Mouse (Mus musculus): Measurements from ENCODE around the gene Rhoc. TPM values are rescaled to one million over a fixed set of nuclear protein-coding genes. Genes with fewer than 3 reads are reported as not detected.

Rhoc gene
- polyA plus RNA-seq, 1 experiment from 2014 or later = 20.3 TPM

Other genes with a start within 250 kb of the Rhoc start
- gene Slc16a1, start 149.7 kb upstream of the Rhoc start, polyA plus RNA-seq (2015; fragmentation: Nextera tagmentation; extraction: Ambion mirVana) = 87.4 and 87.5 TPM in 2 replicates
- 0.23 and 0.27 TPM in 2 replicates for gene Ppm1j, start 7.3 kb upstream of the Rhoc start, polyA plus RNA-seq (2015; fragmentation: Nextera tagmentation; extraction: Ambion mirVana)
- 0.04 TPM in 1 of 2 replicates, not detected in the other for gene Fam19a3, start 6.5 kb upstream of the Rhoc start, polyA plus RNA-seq (2015; fragmentation: Nextera tagmentation; extraction: Ambion mirVana)
- gene Mov10, start 30.2 kb downstream of the Rhoc start, polyA plus RNA-seq (2015; fragmentation: Nextera tagmentation; extraction: Ambion mirVana) = 33.8 and 36.2 TPM in 2 replicates
- gene St7l, start 75.6 kb downstream of the Rhoc start, polyA plus RNA-seq (2015; fragmentation: Nextera tagmentation; extraction: Ambion mirVana) = 10.9 and 13.3 TPM in 2 replicates
- gene Capza1, start 76.1 kb downstream of the Rhoc start, polyA plus RNA-seq (2015; fragmentation: Nextera tagmentation; extraction: Ambion mirVana) = 73.3 and 79.1 TPM in 2 replicates
- 0.11 and 0.19 TPM in 2 replicates for gene Wnt2b, start 173.5 kb downstream of the Rhoc start, polyA plus RNA-seq (2015; fragmentation: Nextera tagmentation; extraction: Ambion mirVana)

Data from liver, embryonic 16.5 days (tissue).